Mouse (Mus musculus): ENCODE measurements around the gene Hivep3.

DNA sequence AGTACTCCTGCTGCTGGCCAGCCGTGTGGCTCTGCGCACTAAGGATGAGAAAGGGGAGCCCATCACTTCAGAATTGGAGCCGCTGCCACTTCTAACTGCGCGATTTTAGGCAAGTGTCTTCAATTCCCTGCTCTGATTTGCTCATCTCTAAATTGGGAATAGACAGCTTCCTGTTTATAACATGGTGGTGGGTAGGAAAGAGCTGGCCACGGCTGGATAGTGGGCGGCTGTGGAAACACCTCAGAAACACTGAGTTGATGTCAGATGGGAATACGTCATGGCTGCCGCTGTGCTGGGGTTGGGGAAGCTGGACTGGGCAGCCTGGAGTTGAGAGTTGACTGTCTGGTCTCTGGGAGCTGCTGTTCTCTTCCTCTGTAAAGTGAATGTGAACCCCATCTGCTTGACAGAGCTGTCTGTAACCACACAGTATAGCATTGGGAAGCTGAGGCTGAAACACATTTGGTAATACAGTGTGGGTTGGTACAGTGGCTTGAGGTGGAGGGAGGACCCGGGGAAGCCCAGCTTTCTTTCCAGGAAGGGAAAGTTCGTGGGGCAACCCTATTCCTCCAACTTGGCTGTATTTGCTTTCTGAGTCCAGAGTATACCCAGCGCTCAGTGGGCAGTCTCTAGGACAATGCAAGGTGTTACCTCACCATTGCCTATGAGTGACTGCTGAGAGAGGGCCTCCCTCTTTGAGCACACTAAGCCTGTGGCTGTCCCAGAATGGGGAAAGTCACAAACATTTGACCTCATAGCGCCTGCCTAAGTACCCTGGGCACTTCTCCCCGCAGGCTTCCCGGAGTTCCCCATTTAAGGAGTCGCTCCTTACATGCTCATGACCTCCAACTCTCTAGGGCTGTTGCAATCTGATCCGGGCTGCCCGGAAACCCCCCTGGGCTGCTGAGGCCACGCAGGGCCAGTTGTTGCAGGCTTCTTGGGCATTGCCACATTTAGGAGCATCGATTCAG lies 232.8 kb downstream of the Hivep3 start:
- no peak for TF ChIP-seq CTCF (IDR thresholded peaks at IDR 0.05; ENCODE audit: control insufficient read depth, insufficient read depth, insufficient replicate concordance, low read depth, low read length)
- no peak for TF ChIP-seq POLR2A (IDR thresholded peaks at IDR 0.05; ENCODE audit: control insufficient read depth, low read depth, low read length)
